Mouse (Mus musculus) neural tube, embryonic 11.5 days (tissue): Measurements from ENCODE around the gene Pecam1. TPM values are rescaled to one million over a fixed set of nuclear protein-coding genes. Genes with fewer than 3 reads are reported as not detected.
"Not testable (repeated sequence)": the region's sequence is repeated elsewhere in the genome, so short reads cannot be mapped to it uniquely, and the experiment has no call there.

ENCODE experiments used
- ATAC-seq: fragments of 200-750 bp; cut with Nextera tagmentation; 2 replicates; pipeline ENCODE4 v1.8.0; 2017; ENCODE audit warnings: moderate number of reproducible peaks, mild to moderate bottlenecking, moderate TSS enrichment, moderate library complexity; ENCODE audit not compliant: insufficient read depth, low FRiP score, low TSS enrichment
- DNase-seq: peaks from one replicate; pipeline ENCODE4 v3.0.0-alpha.2; 2015; ENCODE audit warnings: low spot score
- H3K27ac ChIP-seq: fragments of 300-500 bp; sonication (generic); 2 replicates; pipeline ENCODE4 v1.5.1; 2014; ENCODE audit warnings: low read depth, mild to moderate bottlenecking, low read length
- H3K27me3 ChIP-seq: fragments of 300-500 bp; sonication (generic); 2 replicates; pipeline ENCODE4 v1.6.1; 2014; ENCODE audit warnings: mild to moderate bottlenecking, low read length, mixed read lengths; ENCODE audit not compliant: control insufficient read depth, insufficient read depth
- H3K36me3 ChIP-seq: fragments of 300-500 bp; sonication (generic); 2 replicates; pipeline ENCODE4 v1.6.1; 2014; ENCODE audit warnings: mild to moderate bottlenecking, low read length, moderate library complexity, mixed read lengths; ENCODE audit not compliant: control insufficient read depth, insufficient read depth
- H3K4me1 ChIP-seq: fragments of 300-500 bp; sonication (generic); 2 replicates; pipeline ENCODE4 v1.6.1; 2014; ENCODE audit warnings: low read length, mixed read lengths; ENCODE audit not compliant: control insufficient read depth, insufficient read depth
- H3K4me2 ChIP-seq: fragments of 300-500 bp; sonication (generic); 2 replicates; pipeline ENCODE4 v1.6.1; 2014; ENCODE audit warnings: low read depth, mild to moderate bottlenecking, moderate library complexity
- H3K4me3 ChIP-seq: fragments of 300-500 bp; sonication (generic); 2 replicates; pipeline ENCODE4 v1.5.1; 2014; ENCODE audit warnings: low read depth, low read length
- H3K9ac ChIP-seq: fragments of 300-500 bp; sonication (generic); 2 replicates; pipeline ENCODE4 v1.6.1; 2014; ENCODE audit warnings: mild to moderate bottlenecking, low read length
- H3K9me3 ChIP-seq: fragments of 300-500 bp; sonication (generic); 2 replicates; pipeline ENCODE4 v1.6.1; 2016; ENCODE audit warnings: low read length; ENCODE audit not compliant: control insufficient read depth
- WGBS: fragments of 180-500 bp; shearing (Covaris S2); extraction: QIAGEN DNeasy Blood & Tissue Kit; methylation state at CpG from one replicate; pipeline ENCODE4 v1.1.7; 2014; 5-methylcytosine and 5-hydroxymethylcytosine counted together
- polyA plus RNA-seq: library from polyadenylated mRNA; unstranded; fragments of >200 nt; fragmentation: Nextera tagmentation; extraction: Ambion mirVana; gene quantifications from 2 replicates; pipeline ENCODE4 v1.2.1, GENCODE M21; 2014

Gene Pecam1
- polyA plus RNA-seq, 1 experiment from 2014 or later = 24.9 TPM

DNA sequence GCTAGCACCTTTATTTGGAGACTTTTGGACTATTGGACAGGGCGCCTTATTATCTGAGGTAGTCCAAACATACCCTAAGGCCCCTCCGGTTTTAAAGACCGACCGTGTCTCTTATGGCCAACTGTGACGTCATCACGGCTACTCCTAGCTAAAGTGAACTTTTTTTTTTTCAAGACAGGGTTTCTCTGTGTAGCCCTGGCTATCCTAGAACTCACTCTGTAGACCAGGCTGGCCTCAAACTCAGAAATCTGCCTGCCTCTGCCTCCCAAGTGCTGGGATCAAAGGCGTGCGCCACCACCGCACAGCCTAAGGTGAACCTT, 25.6 kb downstream of the Pecam1 start:
- not testable (repeated sequence) for H3K4me3 ChIP-seq, H3K4me1 ChIP-seq, ATAC-seq, DNase-seq, H3K9ac ChIP-seq, H3K27ac ChIP-seq, H3K9me3 ChIP-seq, H3K4me2 ChIP-seq, H3K27me3 ChIP-seq, H3K36me3 ChIP-seq
- 93% methylated on average over 9 of the region's 9 CpGs for WGBS

DNA sequence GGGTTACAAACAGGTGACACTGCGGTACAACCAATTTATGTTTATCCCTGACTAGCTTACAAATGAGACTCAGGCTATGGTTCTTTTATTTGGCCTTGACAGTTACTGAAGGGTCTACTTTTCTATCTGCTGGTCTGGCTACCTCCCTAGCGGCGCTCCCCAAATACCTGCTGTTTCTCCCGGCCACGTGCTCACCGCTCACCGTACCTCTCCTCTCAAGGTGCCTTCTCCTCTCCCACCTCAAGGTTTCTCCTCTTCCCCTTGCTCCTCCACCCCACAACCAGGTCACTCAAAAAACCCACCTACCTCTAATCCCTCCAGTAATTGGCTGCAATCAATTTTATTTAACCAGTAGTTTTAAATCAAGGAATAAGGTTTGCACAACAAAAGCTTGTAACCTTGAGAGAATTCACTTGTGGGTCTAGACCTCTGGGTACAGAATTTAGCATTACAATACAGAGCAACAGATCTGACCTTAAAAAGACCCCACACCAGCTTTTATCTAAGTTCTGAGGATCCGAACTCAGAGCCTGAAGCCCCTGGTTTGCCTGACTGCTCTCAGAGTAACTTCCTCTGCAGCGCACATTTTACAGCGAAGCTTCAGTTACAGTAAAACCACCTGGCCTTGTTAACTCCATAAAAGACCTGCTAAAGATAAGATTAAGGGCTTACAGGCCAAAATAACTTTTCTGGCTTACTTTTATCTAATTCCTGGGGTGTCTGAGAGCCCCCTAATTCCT, 26.1 kb downstream of the Pecam1 start:
- H3K27ac ChIP-seq = no peak overlapping the region
- H3K36me3 ChIP-seq = no peaks in the 10 kb centered on the region
- no peaks in the 10 kb centered on the region for H3K9me3 ChIP-seq
- no peak overlapping the region for H3K4me3 ChIP-seq
- 88% methylated on average over 10 of the region's 10 CpGs for WGBS
- H3K27me3 ChIP-seq = no peaks in the 10 kb centered on the region
- DNase-seq (no peak), ATAC-seq (no peak)
- no peaks in the 10 kb centered on the region for H3K4me1 ChIP-seq
- no peak overlapping the region for H3K9ac ChIP-seq
- no peak overlapping the region for H3K4me2 ChIP-seq

DNA sequence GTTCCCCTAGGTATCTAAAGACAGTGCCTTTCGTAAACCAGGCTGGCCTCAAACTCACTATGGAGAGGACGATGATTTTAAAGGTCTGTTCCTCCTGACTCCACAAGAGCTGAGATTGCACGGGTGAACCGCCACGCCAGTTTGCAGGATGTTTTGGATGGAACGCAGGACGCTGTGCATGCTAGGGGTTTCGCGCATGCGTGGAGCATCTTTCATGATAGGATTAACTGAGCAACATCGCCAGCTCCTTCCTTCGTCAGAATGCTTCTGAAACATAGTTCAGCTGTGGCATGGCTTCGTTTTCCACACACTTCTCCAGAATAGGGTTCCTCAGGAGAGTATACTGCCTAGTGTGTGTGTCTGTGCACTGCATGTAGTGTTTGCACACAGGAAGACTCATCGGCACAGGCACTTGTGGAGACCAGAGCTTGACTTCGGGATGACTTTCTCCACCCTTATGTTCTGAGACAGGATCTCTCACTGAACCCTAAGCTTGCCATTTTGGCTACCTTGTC, 26.8 kb downstream of the Pecam1 start:
- Histone ChIP-seq H3K9ac (no peak overlapping the region), H3K4me2 (no peak overlapping the region), H3K9me3 (no peaks in the 10 kb centered on the region), H3K4me1 (no peaks in the 10 kb centered on the region), H3K4me3 (no peak overlapping the region), H3K27me3 (no peaks in the 10 kb centered on the region), H3K27ac (no peak overlapping the region), H3K36me3 (no peaks in the 10 kb centered on the region)
- DNase-seq (no peak), ATAC-seq (no peak)
- WGBS = 76% methylated on average over 15 of the region's 15 CpGs

DNA sequence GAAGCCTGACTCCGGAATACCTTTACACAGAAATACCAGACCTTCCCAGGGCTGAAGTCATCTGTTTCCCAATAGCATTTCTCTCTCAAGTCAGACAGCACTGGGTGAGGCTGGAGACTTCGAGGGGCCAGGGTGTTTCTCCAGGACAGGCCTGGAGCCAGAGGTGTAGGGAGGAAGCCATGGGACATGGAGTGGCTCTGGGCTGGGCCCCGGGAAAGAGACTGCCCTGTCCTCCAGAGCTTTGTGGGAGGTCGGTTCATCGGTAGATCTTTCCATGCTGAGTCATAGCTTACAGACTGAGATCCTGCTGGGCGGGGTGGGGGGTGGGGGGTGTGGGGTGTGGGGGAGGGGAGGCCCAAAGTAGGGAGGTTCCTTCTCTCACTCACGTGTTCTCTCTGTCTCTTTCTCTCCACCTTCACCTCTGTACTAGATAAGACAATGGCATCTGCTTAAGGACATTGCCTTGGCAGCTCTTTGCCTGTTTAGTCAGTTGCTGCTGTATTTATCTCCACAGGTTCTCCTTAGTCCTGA, 27.5 kb downstream of the Pecam1 start:
- no peaks in the 10 kb centered on the region for H3K36me3 ChIP-seq
- no peaks in the 10 kb centered on the region for H3K27me3 ChIP-seq
- H3K4me3 ChIP-seq = no peak overlapping the region
- ATAC-seq (no peak), DNase-seq (no peak)
- H3K4me1 ChIP-seq = no peaks in the 10 kb centered on the region
- H3K27ac ChIP-seq = no peak overlapping the region
- H3K9ac ChIP-seq = no peak overlapping the region
- no peak overlapping the region for H3K4me2 ChIP-seq
- H3K9me3 ChIP-seq = no peaks in the 10 kb centered on the region
- 9% methylated on average over 6 of the region's 7 CpGs for WGBS

DNA sequence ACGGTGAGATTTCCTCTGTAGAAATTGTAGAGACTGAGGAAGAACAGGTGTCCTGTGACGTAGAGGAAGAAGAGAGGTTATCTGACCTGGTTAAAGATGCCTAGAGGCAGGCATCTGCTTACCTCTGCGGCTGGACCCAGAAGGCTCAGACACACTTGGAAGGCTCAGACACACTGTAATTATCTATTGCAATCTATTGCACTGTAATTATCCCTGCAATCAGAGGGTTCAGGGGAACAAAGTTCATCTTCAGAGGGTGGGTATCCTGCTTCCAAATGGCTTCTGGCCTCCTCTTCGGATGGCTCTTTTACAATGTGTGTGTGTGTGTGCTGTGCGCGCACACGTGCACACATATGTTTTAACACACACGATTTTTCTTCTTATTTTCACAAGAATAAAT, 30.0 kb downstream of the Pecam1 start:
- WGBS = 89% methylated on average over 8 of the region's 8 CpGs
- no peak for ATAC-seq

DNA sequence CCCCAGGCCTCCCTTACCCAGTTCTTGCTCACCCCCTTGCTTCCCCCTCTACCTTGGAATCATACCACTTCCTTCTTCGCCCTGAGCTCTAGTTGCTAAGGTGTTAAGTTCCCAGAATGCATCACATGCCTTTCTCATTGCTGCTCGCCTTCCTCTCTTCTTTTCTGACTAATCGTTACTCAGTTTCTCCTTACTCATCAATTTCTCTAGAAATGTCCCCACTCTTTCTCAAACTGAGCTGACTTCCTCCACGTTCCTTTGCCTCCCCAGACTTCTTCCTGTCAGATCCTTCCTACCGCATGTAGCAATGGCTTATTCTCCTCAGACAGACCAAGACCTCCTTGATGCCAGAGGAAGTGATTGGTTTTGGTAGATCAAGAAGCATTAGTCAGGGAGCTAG, 33.9 kb downstream of the Pecam1 start:
- no peak overlapping the region for H3K9ac ChIP-seq
- no peaks in the 10 kb centered on the region for H3K36me3 ChIP-seq
- no peak overlapping the region for H3K4me2 ChIP-seq
- DNase-seq (no peak), ATAC-seq (no peak)
- H3K27me3 ChIP-seq = no peaks in the 10 kb centered on the region
- H3K4me1 ChIP-seq = no peaks in the 10 kb centered on the region
- H3K4me3 ChIP-seq = no peak overlapping the region
- H3K9me3 ChIP-seq = no peaks in the 10 kb centered on the region
- H3K27ac ChIP-seq = no peak overlapping the region
- WGBS = 87% methylated on average over 5 of the region's 5 CpGs

More for the DNA sequence above, 30.0 kb downstream of the Pecam1 start:
- H3K4me3 ChIP-seq = no peak overlapping the region
- H3K36me3 ChIP-seq = no peaks in the 10 kb centered on the region
- no peaks in the 10 kb centered on the region for H3K27me3 ChIP-seq
- no peaks in the 10 kb centered on the region for H3K4me1 ChIP-seq
- no peak for DNase-seq
- no peak overlapping the region for H3K9ac ChIP-seq
- no peaks in the 10 kb centered on the region for H3K9me3 ChIP-seq
- no peak overlapping the region for H3K4me2 ChIP-seq
- H3K27ac ChIP-seq = no peak overlapping the region

DNA sequence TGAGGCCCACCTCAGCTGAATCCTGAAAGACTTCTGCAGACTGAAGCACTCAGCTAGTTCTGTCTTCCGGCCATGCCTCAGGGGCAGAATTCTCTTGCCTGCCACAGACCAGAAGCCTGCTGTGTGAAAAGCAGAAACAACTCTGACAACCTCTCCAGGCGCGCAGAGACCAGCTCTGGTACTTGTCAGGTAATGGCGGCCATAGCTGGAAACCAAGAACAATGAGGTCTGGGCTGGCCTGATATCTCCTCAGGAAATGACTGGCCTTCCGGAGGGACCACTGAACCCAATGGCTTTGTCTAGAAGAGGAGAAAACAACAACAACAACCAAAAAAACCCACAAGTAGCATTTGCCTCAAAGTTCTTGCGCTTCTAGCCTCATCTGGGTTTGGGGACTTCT, 35.4 kb downstream of the Pecam1 start:
- H3K9me3 ChIP-seq = no peaks in the 10 kb centered on the region
- H3K4me2 ChIP-seq = no peak overlapping the region
- DNase-seq (no peak), ATAC-seq (no peak)
- WGBS = 80% methylated on average over 6 of the region's 6 CpGs
- H3K36me3 ChIP-seq = no peaks in the 10 kb centered on the region
- H3K27me3 ChIP-seq = no peaks in the 10 kb centered on the region
- H3K4me3 ChIP-seq = no peak overlapping the region
- no peak overlapping the region for H3K9ac ChIP-seq
- no peak overlapping the region for H3K27ac ChIP-seq
- H3K4me1 ChIP-seq = no peaks in the 10 kb centered on the region

DNA sequence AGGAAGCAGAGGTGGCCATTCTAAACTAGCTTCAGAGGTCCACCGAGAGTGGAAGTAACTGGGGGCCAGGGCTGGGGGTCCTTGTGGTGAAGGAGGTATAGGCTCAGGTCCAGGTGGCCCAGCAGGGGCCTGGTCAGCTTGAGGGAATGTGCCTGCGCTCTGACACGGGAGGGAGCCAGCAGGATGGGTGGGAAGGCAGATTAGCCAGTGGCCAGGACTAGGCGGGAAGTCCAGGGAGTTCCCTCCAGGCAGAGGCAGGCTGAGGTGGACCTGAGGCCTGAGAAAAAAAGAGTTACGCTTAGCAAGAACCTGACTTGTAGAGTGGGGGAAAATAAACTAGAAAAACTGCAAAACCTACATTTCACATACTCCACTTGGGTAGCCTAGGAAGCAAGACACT, 39.6 kb downstream of the Pecam1 start:
- DNase-seq (no peak), ATAC-seq (no peak)
- Histone ChIP-seq H3K4me2 (no peak overlapping the region), H3K27me3 (no peaks in the 10 kb centered on the region), H3K9me3 (no peaks in the 10 kb centered on the region), H3K4me3 (no peak overlapping the region), H3K36me3 (no peaks in the 10 kb centered on the region), H3K27ac (no peak overlapping the region), H3K9ac (no peak overlapping the region), H3K4me1 (no peaks in the 10 kb centered on the region)
- WGBS = 70% methylated on average over 5 of the region's 5 CpGs
